In genomic region chr1:20429056-20429394, GRCm38 (mm10) we compare ENCODE assay signal across 19 mouse cellular contexts.
DNase-seq lines count a peak whose midpoint lies in the region; ATAC-seq and TF ChIP-seq lines count a peak whose summit lies in the region.
"Had no signal": no experiment of that assay in that cellular context is flagged by ENCODE, and none has a peak within 500 bp of the region (broad histone marks: within the 10 kb centered on the region; RNA-seq: fewer than 3 reads in every experiment).

No protein-coding gene starts in this region.

- TF ChIP-seq CTCF in forebrain, postnatal 0 days (IDR thresholded peaks at IDR 0.05; ENCODE audit: low read depth), result no peak

- intact Hi-C loops in heart, postnatal 36 days (cut with DNase I), result no loop called here

- H3K9me3 ChIP-seq in forebrain, postnatal 0 days (ENCODE audit: low read length), result no peaks in the 10 kb centered on the region
- no peaks in the 10 kb centered on the region for H3K9me3 ChIP-seq in forebrain, embryonic 10.5 days
- no peaks in the 10 kb centered on the region for H3K9me3 ChIP-seq in midbrain, embryonic 15.5 days
- no peaks in the 10 kb centered on the region for H3K9me3 ChIP-seq in midbrain, embryonic 10.5 days (replicated peaks)
- no peaks in the 10 kb centered on the region for H3K9me3 ChIP-seq in hindbrain, embryonic 15.5 days
- H3K9me3 ChIP-seq in neural tube, embryonic 14.5 days (ENCODE audit: control insufficient read depth, low read length), result no peaks in the 10 kb centered on the region
- H3K9me3 ChIP-seq: embryonic facial prominence, embryonic 13.5 days; heart, embryonic 12.5 days had no signal

- peak overlapping the region; percentile 32; the same call in 1 of the 2 replicates for H3K9ac ChIP-seq in forebrain, postnatal 0 days
- no peak overlapping the region; the same call in 1 of the 2 replicates for H3K9ac ChIP-seq in midbrain, embryonic 15.5 days
- no peak overlapping the region for H3K9ac ChIP-seq in hindbrain, embryonic 15.5 days
- H3K9ac ChIP-seq in neural tube, embryonic 14.5 days (replicated peaks; ENCODE audit: low read depth, low read length), result no peak overlapping the region
- H3K9ac ChIP-seq: embryonic facial prominence, embryonic 13.5 days; heart, embryonic 12.5 days had no signal

- DNase-seq in forebrain, postnatal 0 days, result peak; percentile 6
- no peak for DNase-seq in forebrain, embryonic 10.5 days (ENCODE audit: extremely low spot score, low spot score)
- DNase-seq in midbrain, embryonic 10.5 days (ENCODE audit: low spot score), result no peak
- no peak for DNase-seq in heart, postnatal 36 days
- no peak for DNase-seq in MN1 (ENCODE audit: low spot score)
- DNase-seq: adrenal gland, postnatal 14 days; cerebellum, adult 11-12 months; cerebellum, adult 9-10 months; cerebellum, postnatal 36 days; gastrocnemius, postnatal 14 days; heart, adult 2 months had no signal

- H3K36me3 ChIP-seq in forebrain, postnatal 0 days (ENCODE audit: insufficient read depth), result no peaks in the 10 kb centered on the region
- H3K36me3 ChIP-seq in forebrain, embryonic 10.5 days (replicated peaks), result no peaks in the 10 kb centered on the region
- H3K36me3 ChIP-seq in midbrain, embryonic 15.5 days (replicated peaks), result no peaks in the 10 kb centered on the region
- H3K36me3 ChIP-seq in midbrain, embryonic 10.5 days, result no peaks in the 10 kb centered on the region
- H3K36me3 ChIP-seq in hindbrain, embryonic 15.5 days, result no peaks in the 10 kb centered on the region
- H3K36me3 ChIP-seq in neural tube, embryonic 14.5 days (ENCODE audit: control insufficient read depth, insufficient read depth, low read length), result no peaks in the 10 kb centered on the region
- H3K36me3 ChIP-seq: embryonic facial prominence, embryonic 13.5 days; heart, embryonic 12.5 days had no signal

- peak; percentile 27; the same call in 1 of the 2 replicates for ATAC-seq in forebrain, postnatal 0 days
- peak; percentile 55; the same call in 1 of the 2 replicates for ATAC-seq in midbrain, embryonic 15.5 days (replicated peaks)
- ATAC-seq in hindbrain, embryonic 15.5 days (ENCODE audit: low FRiP score, low read depth), result 0 out of 2 replicates have a peak, but pooled peaks have one; percentile 6
- ATAC-seq in neural tube, embryonic 14.5 days (ENCODE audit: low read depth), result 0 out of 2 replicates have a peak, but pooled peaks have one; percentile 26
- ATAC-seq: activated CD4-positive, CD25-positive, alpha-beta regulatory T cell, adult 4 months; intestine, embryonic 16.5 days; Patski had no signal

- no peak overlapping the region for H3K27ac ChIP-seq in forebrain, postnatal 0 days (ENCODE audit: low read depth, low read length)
- no peak overlapping the region for H3K27ac ChIP-seq in forebrain, embryonic 10.5 days
- peak overlapping the region; percentile 40; the same call in 1 of the 2 replicates for H3K27ac ChIP-seq in midbrain, embryonic 15.5 days
- H3K27ac ChIP-seq in midbrain, embryonic 10.5 days (replicated peaks), result no peak overlapping the region
- 0 out of 2 replicates have a peak overlapping the region, but pooled peaks have one; percentile 59 for H3K27ac ChIP-seq in hindbrain, embryonic 15.5 days (replicated peaks)
- no peak overlapping the region for H3K27ac ChIP-seq in neural tube, embryonic 14.5 days (ENCODE audit: low read depth, low read length)
- H3K27ac ChIP-seq: embryonic facial prominence, embryonic 13.5 days; heart, adult 2 months had no signal

- H3K4me1 ChIP-seq in forebrain, postnatal 0 days (ENCODE audit: insufficient read depth), result 0 out of 2 replicates have a peak, but pooled peaks cover 3% of the 10 kb centered on the region
- peaks cover 8% of the 10 kb centered on the region for H3K4me1 ChIP-seq in forebrain, embryonic 10.5 days
- peaks cover 13% of the 10 kb centered on the region for H3K4me1 ChIP-seq in midbrain, embryonic 15.5 days
- H3K4me1 ChIP-seq in midbrain, embryonic 10.5 days, result peaks cover 12% of the 10 kb centered on the region
- H3K4me1 ChIP-seq in hindbrain, embryonic 15.5 days (replicated peaks), result peaks cover 13% of the 10 kb centered on the region
- 0 out of 2 replicates have a peak, but pooled peaks cover 4% of the 10 kb centered on the region for H3K4me1 ChIP-seq in neural tube, embryonic 14.5 days (ENCODE audit: control insufficient read depth, insufficient read depth, low read length)
- H3K4me1 ChIP-seq: embryonic facial prominence, embryonic 13.5 days; heart, embryonic 12.5 days had no signal

- no peak overlapping the region for H3K4me3 ChIP-seq in forebrain, postnatal 0 days (ENCODE audit: low read depth, low read length)
- H3K4me3 ChIP-seq in forebrain, embryonic 10.5 days, result no peak overlapping the region
- H3K4me3 ChIP-seq in midbrain, embryonic 15.5 days, result no peak overlapping the region
- no peak overlapping the region for H3K4me3 ChIP-seq in midbrain, embryonic 10.5 days
- H3K4me3 ChIP-seq in hindbrain, embryonic 15.5 days, result no peak overlapping the region
- H3K4me3 ChIP-seq in neural tube, embryonic 14.5 days (ENCODE audit: low read depth, low read length), result no peak overlapping the region
- H3K4me3 ChIP-seq: embryonic facial prominence, embryonic 13.5 days; heart, adult 2 months; heart, embryonic 12.5 days had no signal

- no peaks in the 10 kb centered on the region for H3K27me3 ChIP-seq in forebrain, postnatal 0 days (ENCODE audit: insufficient read depth, low read length)
- 0 out of 2 replicates have a peak, but pooled peaks cover 3% of the 10 kb centered on the region for H3K27me3 ChIP-seq in forebrain, embryonic 10.5 days (ENCODE audit: poor library complexity, severe bottlenecking)
- no peaks in the 10 kb centered on the region for H3K27me3 ChIP-seq in midbrain, embryonic 15.5 days (replicated peaks)
- peaks cover 10% of the 10 kb centered on the region for H3K27me3 ChIP-seq in midbrain, embryonic 10.5 days (ENCODE audit: low read depth, poor library complexity, severe bottlenecking)
- H3K27me3 ChIP-seq in hindbrain, embryonic 15.5 days, result no peaks in the 10 kb centered on the region
- H3K27me3 ChIP-seq in neural tube, embryonic 14.5 days (ENCODE audit: control insufficient read depth, insufficient read depth, low read length), result no peaks in the 10 kb centered on the region
- H3K27me3 ChIP-seq: embryonic facial prominence, embryonic 13.5 days; heart, embryonic 12.5 days; Patski had no signal

- WGBS in forebrain, postnatal 0 days, result 50% methylated on average over 3 of the region's 3 CpGs
- 84% methylated on average over 3 of the region's 3 CpGs for WGBS in forebrain, embryonic 10.5 days
- WGBS in midbrain, embryonic 15.5 days, result 60% methylated on average over 3 of the region's 3 CpGs
- WGBS in midbrain, embryonic 10.5 days, result 82% methylated on average over 3 of the region's 3 CpGs
- 58% methylated on average over 3 of the region's 3 CpGs for WGBS in hindbrain, embryonic 15.5 days
- WGBS in neural tube, embryonic 14.5 days, result 64% methylated on average over 3 of the region's 3 CpGs

- peak overlapping the region; percentile 43 for H3K4me2 ChIP-seq in forebrain, postnatal 0 days (ENCODE audit: low read depth)
- H3K4me2 ChIP-seq in midbrain, embryonic 15.5 days, result peak overlapping the region; percentile 37; the same call in 1 of the 2 replicates
- H3K4me2 ChIP-seq in hindbrain, embryonic 15.5 days, result peak overlapping the region; percentile 52
- peak overlapping the region; percentile 37; the same call in 1 of the 2 replicates for H3K4me2 ChIP-seq in neural tube, embryonic 14.5 days (ENCODE audit: low read depth, low read length)
- H3K4me2 ChIP-seq: heart, embryonic 12.5 days had no signal

Comparison
In these comparisons a context has a peak if more than half of its experiments do, and no peak if none do; other contexts are left out.
1. H3K27ac ChIP-seq: peak in midbrain, embryonic 15.5 days (single experiment) and hindbrain, embryonic 15.5 days (single experiment); none in forebrain, postnatal 0 days (single experiment), forebrain, embryonic 10.5 days (single experiment), midbrain, embryonic 10.5 days (single experiment) and neural tube, embryonic 14.5 days (single experiment).
2. Peak in every context shown above with its lines, with median percentiles within 50 percentile points of each other: ATAC-seq and H3K4me2 ChIP-seq.